ENCODE assay signal across 10 mouse cellular contexts in the genomic region with DNA sequence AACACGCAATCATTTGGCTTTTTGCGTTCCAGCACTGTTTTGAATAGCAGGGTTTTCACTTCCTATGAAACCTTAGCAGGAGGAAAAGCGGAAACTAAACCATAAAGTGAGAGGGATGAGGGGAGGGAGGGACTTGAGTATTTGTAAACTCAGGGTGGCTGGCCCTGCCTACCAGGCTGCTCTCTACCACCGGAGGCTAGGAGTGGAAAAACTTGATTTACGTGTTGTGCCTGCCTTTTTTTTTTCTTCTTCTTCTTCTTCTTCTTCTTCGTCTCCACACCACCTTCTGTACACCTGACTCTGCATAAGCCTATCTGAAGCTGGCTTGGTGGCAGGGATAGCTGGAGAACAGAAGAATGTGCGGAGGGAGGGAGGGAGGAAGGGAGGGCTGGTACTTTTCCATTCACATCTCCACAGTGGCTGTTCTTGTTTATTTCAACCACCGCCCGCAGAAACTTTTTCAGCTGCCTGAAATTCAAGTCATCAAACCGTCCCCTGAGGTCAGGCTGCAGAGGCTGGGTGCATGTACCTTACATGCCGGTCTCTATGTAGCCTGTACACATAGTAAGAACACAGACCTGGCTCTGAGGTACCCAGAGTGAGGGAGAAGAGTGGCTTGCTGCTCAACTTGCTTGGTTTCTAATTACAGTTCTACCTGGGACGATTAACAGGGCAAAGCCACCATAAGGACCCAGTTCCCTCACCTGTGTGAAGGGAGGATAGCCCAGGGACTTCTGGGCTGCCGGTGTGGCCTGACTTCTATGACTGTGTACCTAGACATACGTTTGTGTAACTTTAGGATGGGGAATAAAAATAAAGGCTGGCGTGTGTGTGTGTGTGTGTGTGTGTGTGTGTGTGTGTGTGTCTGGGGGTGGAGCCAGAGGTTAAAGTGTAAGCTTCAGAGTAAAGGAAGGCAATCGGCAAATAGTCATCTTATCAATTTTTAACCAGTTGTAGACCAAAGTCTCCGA. TPM values are rescaled to one million over a fixed set of nuclear protein-coding genes. Genes with fewer than 3 reads are reported as not detected.
DNase-seq lines count a peak whose midpoint lies in the region; ATAC-seq and TF ChIP-seq lines count a peak whose summit lies in the region.
"Had no signal": no experiment of that assay in that cellular context is flagged by ENCODE, and none has a peak within 500 bp of the region (broad histone marks: within the 10 kb centered on the region; RNA-seq: fewer than 3 reads in every experiment).

No protein-coding gene starts in this region.

- no peak for ATAC-seq in heart, embryonic 11.5 days (replicated peaks; ENCODE audit: insufficient number of reproducible peaks, low FRiP score, low TSS enrichment)
- ATAC-seq in heart, embryonic 13.5 days (ENCODE audit: extremely low read depth, insufficient number of reproducible peaks, low FRiP score, low TSS enrichment), result no peak
- ATAC-seq in limb, embryonic 15.5 days (ENCODE audit: insufficient number of reproducible peaks, low FRiP score, low TSS enrichment, low read depth), result no peak
- no peak for ATAC-seq in hindbrain, embryonic 13.5 days (ENCODE audit: low FRiP score)

- no peaks in the 10 kb centered on the region for H3K9me3 ChIP-seq in heart, embryonic 11.5 days (replicated peaks; ENCODE audit: control insufficient read depth, low read length)
- no peaks in the 10 kb centered on the region for H3K9me3 ChIP-seq in heart, embryonic 13.5 days
- H3K9me3 ChIP-seq in limb, embryonic 15.5 days, result no peaks in the 10 kb centered on the region
- H3K9me3 ChIP-seq in hindbrain, embryonic 13.5 days, result no peaks in the 10 kb centered on the region

- no peak for TF ChIP-seq POLR2A in small intestine, adult 2 months (IDR thresholded peaks at IDR 0.05; ENCODE audit: low read depth, low read length)

- no peak overlapping the region for H3K9ac ChIP-seq in heart, embryonic 11.5 days (ENCODE audit: low read depth, low read length)
- peak overlapping the region; percentile 48; the same call in 1 of the 2 replicates for H3K9ac ChIP-seq in heart, embryonic 13.5 days
- H3K9ac ChIP-seq in limb, embryonic 15.5 days, result no peak overlapping the region
- H3K9ac ChIP-seq in hindbrain, embryonic 13.5 days, result no peak overlapping the region

- H3K27ac ChIP-seq in heart, embryonic 11.5 days (ENCODE audit: low read depth, low read length), result no peak overlapping the region
- 0 out of 2 replicates have a peak overlapping the region, but pooled peaks have one; percentile 5 for H3K27ac ChIP-seq in heart, embryonic 13.5 days (replicated peaks)
- peak overlapping the region; percentile 43; the same call in 1 of the 2 replicates for H3K27ac ChIP-seq in limb, embryonic 15.5 days
- H3K27ac ChIP-seq in small intestine, adult 2 months (ENCODE audit: insufficient read depth, low read depth, low read length), result peak overlapping the region; percentile 87
- no peak overlapping the region for H3K27ac ChIP-seq in hindbrain, embryonic 13.5 days
- H3K27ac ChIP-seq: macrophage had no signal

- peaks cover 7% of the 10 kb centered on the region; the same call in 1 of the 2 replicates for H3K4me1 ChIP-seq in heart, embryonic 11.5 days (ENCODE audit: control insufficient read depth, insufficient read depth, low read length)
- H3K4me1 ChIP-seq in heart, embryonic 13.5 days, result peaks cover 28% of the 10 kb centered on the region
- peaks cover 16% of the 10 kb centered on the region; the same call in 1 of the 2 replicates for H3K4me1 ChIP-seq in limb, embryonic 15.5 days
- peaks cover 14% of the 10 kb centered on the region for H3K4me1 ChIP-seq in small intestine, adult 2 months (ENCODE audit: control insufficient read depth, insufficient read depth, insufficient read length, low read length)
- H3K4me1 ChIP-seq in hindbrain, embryonic 13.5 days (replicated peaks), result peaks cover 14% of the 10 kb centered on the region

- 40% methylated on average over 17 of the region's 17 CpGs for WGBS in heart, embryonic 11.5 days (ENCODE audit: insufficient replicate concordance)
- WGBS in heart, embryonic 13.5 days, result 44% methylated on average over 17 of the region's 17 CpGs
- WGBS in limb, embryonic 15.5 days, result 31% methylated on average over 17 of the region's 17 CpGs
- 10% methylated on average over 17 of the region's 17 CpGs for WGBS in small intestine, adult 2 months
- 60% methylated on average over 17 of the region's 17 CpGs for WGBS in hindbrain, embryonic 13.5 days

- H3K27me3 ChIP-seq in heart, embryonic 11.5 days (ENCODE audit: control insufficient read depth, insufficient read depth, low read length), result no peaks in the 10 kb centered on the region
- H3K27me3 ChIP-seq in heart, embryonic 13.5 days (replicated peaks), result no peaks in the 10 kb centered on the region
- no peaks in the 10 kb centered on the region for H3K27me3 ChIP-seq in limb, embryonic 15.5 days
- H3K27me3 ChIP-seq in small intestine, adult 2 months (ENCODE audit: control insufficient read depth, insufficient read depth, low read length), result no peaks in the 10 kb centered on the region
- peaks cover 5% of the 10 kb centered on the region; the same call in 1 of the 2 replicates for H3K27me3 ChIP-seq in hindbrain, embryonic 13.5 days

- no peaks in the 10 kb centered on the region for H3K36me3 ChIP-seq in heart, embryonic 11.5 days (ENCODE audit: control insufficient read depth, insufficient read depth, low read length)
- no peaks in the 10 kb centered on the region for H3K36me3 ChIP-seq in heart, embryonic 13.5 days
- no peaks in the 10 kb centered on the region for H3K36me3 ChIP-seq in limb, embryonic 15.5 days
- no peaks in the 10 kb centered on the region for H3K36me3 ChIP-seq in small intestine, adult 2 months (ENCODE audit: control insufficient read depth, insufficient read depth, low read length)
- no peaks in the 10 kb centered on the region for H3K36me3 ChIP-seq in hindbrain, embryonic 13.5 days

- TF ChIP-seq CTCF in small intestine, adult 2 months (IDR thresholded peaks at IDR 0.05; ENCODE audit: extremely low read depth, insufficient read length, insufficient replicate concordance, low read depth, low read length), result no peak

- no peak overlapping the region for H3K4me3 ChIP-seq in heart, embryonic 11.5 days (ENCODE audit: low read depth, low read length)
- H3K4me3 ChIP-seq in heart, embryonic 13.5 days, result no peak overlapping the region
- no peak overlapping the region for H3K4me3 ChIP-seq in limb, embryonic 15.5 days
- peak overlapping the region; percentile 26 for H3K4me3 ChIP-seq in small intestine, adult 2 months (ENCODE audit: low read depth, low read length)
- H3K4me3 ChIP-seq in hindbrain, embryonic 13.5 days, result no peak overlapping the region
- H3K4me3 ChIP-seq: erythroblast, embryonic 14.5 days had no signal

- no peak overlapping the region for H3K4me2 ChIP-seq in heart, embryonic 11.5 days
- peak overlapping the region; percentile 14 for H3K4me2 ChIP-seq in heart, embryonic 13.5 days
- H3K4me2 ChIP-seq in limb, embryonic 15.5 days, result peak overlapping the region; percentile 22; the same call in 1 of the 2 replicates
- no peak overlapping the region for H3K4me2 ChIP-seq in hindbrain, embryonic 13.5 days

- peak; percentile 93 for DNase-seq in heart, adult 11 months
- no peak for DNase-seq in thymus, adult 18-20 months
- DNase-seq in thymus, postnatal 36 days, result no peak

RNA-seq across cellular contexts. Expression of a gene that starts 5.0 kb away (rescaled TPM):
- 0.27 and 0.40 TPM in 2 replicates for polyA plus RNA-seq in heart, embryonic 11.5 days (2014; fragmentation: Nextera tagmentation; extraction: Ambion mirVana)
- 0.24 and 0.29 TPM in 2 replicates for polyA plus RNA-seq in heart, embryonic 13.5 days (2015; fragmentation: Nextera tagmentation; extraction: Ambion mirVana)
- polyA plus RNA-seq in limb, embryonic 15.5 days (2015; fragmentation: Nextera tagmentation; extraction: Ambion mirVana), result 3.6 and 4.2 TPM in 2 replicates
- polyA plus RNA-seq in small intestine, adult 2 months (2012; rRNA removed), result 4.1 and 12.2 TPM in 2 replicates
- 0.22 and 0.32 TPM in 2 replicates for polyA plus RNA-seq in hindbrain, embryonic 13.5 days (2015; fragmentation: Nextera tagmentation; extraction: Ambion mirVana)

RNA-seq across cellular contexts. Expression of a gene that starts 5.4 kb away (rescaled TPM):
- not detected in 2 replicates for polyA plus RNA-seq in heart, embryonic 11.5 days (2014; fragmentation: Nextera tagmentation; extraction: Ambion mirVana)
- polyA plus RNA-seq in heart, embryonic 13.5 days (2015; fragmentation: Nextera tagmentation; extraction: Ambion mirVana), result not detected in 2 replicates
- not detected in 2 replicates for polyA plus RNA-seq in limb, embryonic 15.5 days (2015; fragmentation: Nextera tagmentation; extraction: Ambion mirVana)
- polyA plus RNA-seq in small intestine, adult 2 months (2012; rRNA removed), result not detected in 2 replicates
- polyA plus RNA-seq in hindbrain, embryonic 13.5 days (2015; fragmentation: Nextera tagmentation; extraction: Ambion mirVana), result not detected in 2 replicates
- polyA plus RNA-seq: erythroblast, embryonic 14.5 days; macrophage had no signal

Comparison
In these comparisons a context has a peak if more than half of its experiments do, and no peak if none do; other contexts are left out.
1. H3K27ac ChIP-seq: peak in heart, embryonic 13.5 days (single experiment), limb, embryonic 15.5 days (single experiment) and small intestine, adult 2 months (single experiment); none in heart, embryonic 11.5 days (single experiment) and hindbrain, embryonic 13.5 days (single experiment).
2. H3K4me2 ChIP-seq: peak in heart, embryonic 13.5 days (single experiment) and limb, embryonic 15.5 days (single experiment); none in heart, embryonic 11.5 days (single experiment) and hindbrain, embryonic 13.5 days (single experiment).